Mouse (Mus musculus): ENCODE data around the gene Syngr1.
"Not testable (repeated sequence)": the region's sequence is repeated elsewhere in the genome, so short reads cannot be mapped to it uniquely, and the experiment has no call there.

The Syngr1 gene

DNA sequence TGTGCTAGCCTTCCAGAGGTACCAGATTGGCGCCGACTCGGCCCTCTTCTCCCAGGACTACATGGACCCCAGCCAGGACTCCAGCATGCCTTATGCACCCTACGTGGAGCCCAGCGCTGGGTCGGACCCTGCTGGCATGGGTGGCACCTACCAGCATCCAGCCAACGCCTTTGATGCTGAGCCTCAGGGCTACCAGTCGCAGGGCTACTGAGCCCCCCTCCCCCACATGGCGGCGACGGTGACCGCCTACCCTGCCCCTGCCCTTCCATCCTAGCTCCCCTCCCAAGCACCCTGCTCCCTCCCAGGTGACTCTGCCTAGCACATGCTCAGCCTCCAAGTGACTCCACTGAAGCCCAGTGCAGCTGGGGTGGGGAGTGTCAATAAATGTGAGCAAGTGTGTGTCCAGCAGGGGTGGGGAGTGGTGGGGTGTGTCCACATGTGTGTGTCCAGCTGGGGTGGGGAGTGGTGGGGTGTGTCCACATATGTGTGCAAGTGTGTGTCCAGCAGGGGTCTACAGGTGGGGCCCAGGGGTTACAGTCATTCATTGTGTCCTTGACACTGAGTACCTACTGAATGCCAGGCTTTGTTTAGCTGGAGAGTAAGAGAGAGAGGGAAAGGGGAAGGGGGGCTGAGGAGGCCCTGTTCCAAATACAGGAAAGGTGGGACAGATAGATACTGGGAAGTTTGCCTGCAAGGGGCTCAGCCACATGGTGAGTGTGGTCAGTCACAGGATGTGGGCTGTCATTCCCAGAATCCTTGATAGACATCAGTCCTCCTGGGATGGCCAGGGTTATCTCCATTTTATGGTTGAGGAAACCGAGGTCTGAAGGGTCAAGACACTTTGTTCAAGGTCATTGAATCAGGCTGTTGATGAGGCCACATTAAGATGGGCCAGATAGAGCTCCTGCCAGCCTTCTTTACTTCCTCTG lies 25.0 kb downstream of the Syngr1 start:
- DNase-seq (ENCODE audit: extremely low read depth, low read depth, low spot score): no peak

- DNase-seq (ENCODE audit: extremely low read depth, low read depth, low spot score): no peak
These were observed 26.0 kb downstream of the Syngr1 start for GRCm38 (mm10) chr15:80117154-80117553.

- no peak for DNase-seq (ENCODE audit: extremely low read depth, low read depth, low spot score)
These were observed 27.9 kb downstream of the Syngr1 start for GRCm38 (mm10) chr15:80119076-80119475.

GRCm38 (mm10) chr15:80121721-80122325 lies 30.7 kb downstream of the Syngr1 start:
- no peak for DNase-seq (ENCODE audit: extremely low read depth, low read depth, low spot score)

DNA sequence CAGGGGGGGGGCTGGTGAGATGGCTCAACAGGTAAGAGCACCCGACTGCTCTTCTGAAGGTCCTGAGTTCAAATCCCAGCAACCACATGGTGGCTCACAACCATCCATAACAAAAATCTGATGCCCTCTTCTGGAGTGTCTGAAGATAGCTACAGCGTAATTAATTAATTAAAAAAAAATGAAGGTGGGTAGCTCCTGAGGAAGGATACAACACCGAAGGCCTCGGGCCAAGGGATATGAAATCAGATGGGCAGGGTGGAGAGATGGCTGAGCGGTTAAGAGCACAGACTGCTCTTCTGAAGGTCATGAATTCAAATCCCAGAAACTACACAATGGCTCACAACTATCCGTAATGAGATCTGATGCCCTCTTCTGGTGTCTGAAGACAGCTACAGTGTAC lies 31.3 kb downstream of the Syngr1 start:
- DNase-seq (ENCODE audit: extremely low read depth, low read depth, low spot score): not testable (repeated sequence)

GRCm38 (mm10) chr15:80124651-80125050 lies 33.5 kb downstream of the Syngr1 start:
- no peak for DNase-seq (ENCODE audit: extremely low read depth, low read depth, low spot score)

GRCm38 (mm10) chr15:80127191-80127590 lies 36.1 kb downstream of the Syngr1 start:
- no peak for DNase-seq (ENCODE audit: extremely low read depth, low read depth, low spot score)

GRCm38 (mm10) chr15:80129982-80130381 lies 38.8 kb downstream of the Syngr1 start:
- DNase-seq (ENCODE audit: extremely low read depth, low read depth, low spot score): no peak

DNA sequence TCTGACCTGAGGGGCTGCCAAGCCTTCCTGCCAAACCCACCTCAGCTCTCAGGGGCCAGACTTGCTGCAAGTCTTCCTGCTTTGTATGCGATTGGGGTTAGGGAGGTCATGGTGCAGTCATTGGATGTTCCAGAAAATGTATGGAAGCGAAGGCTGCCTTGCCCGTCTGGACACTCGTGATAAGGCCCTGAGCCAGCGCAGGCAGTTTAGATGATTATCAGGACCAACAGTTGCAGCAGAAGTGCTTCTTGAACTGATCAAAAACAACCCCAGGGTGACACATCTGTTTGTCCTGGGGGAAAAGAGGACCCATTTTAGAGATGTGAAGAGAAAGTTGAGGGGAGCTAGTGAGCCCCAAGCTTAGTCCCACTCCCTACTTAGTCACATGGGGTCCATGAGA lies 39.6 kb downstream of the Syngr1 start:
- DNase-seq (ENCODE audit: extremely low read depth, low read depth, low spot score): no peak

DNA sequence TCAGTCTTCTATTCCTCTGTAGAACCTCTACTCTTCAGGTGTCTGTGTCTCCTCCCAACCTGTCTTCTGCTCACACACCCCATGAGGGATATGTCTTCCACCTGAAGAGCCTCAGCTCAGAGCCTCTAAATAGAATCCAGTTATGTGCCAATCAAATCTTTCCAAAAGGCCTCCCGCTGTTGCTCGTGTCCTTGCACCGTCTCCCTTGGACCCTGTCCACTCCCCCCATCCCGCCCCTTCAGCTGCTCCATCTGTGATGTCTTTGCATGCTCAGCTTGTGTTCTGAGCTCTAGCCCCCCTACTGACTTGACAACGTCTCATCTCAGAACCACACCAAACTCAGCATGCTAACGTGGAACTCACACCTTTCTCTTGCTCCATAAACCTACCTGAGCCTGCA lies 40.3 kb downstream of the Syngr1 start:
- no peak for DNase-seq (ENCODE audit: extremely low read depth, low read depth, low spot score)

DNA sequence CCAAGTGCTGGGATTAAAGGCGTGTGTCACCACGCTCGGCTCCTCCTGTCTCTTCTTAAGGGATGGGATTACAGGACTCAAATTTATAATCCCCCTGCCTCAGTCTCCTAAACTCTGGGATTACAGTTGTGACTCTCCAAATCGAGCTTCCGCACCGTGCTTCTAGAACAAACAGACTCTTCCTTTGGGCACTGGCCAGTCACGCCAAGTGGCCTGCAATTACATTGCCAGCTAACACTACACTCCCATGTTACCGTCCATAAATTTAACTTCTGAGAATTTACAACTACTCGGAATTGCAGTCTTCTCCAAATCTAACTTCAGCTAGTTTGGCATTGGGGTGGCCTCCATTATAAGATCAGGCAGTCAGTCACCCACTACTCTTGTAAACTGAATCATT lies 41.3 kb downstream of the Syngr1 start:
- no peak for DNase-seq (ENCODE audit: extremely low read depth, low read depth, low spot score)

DNA sequence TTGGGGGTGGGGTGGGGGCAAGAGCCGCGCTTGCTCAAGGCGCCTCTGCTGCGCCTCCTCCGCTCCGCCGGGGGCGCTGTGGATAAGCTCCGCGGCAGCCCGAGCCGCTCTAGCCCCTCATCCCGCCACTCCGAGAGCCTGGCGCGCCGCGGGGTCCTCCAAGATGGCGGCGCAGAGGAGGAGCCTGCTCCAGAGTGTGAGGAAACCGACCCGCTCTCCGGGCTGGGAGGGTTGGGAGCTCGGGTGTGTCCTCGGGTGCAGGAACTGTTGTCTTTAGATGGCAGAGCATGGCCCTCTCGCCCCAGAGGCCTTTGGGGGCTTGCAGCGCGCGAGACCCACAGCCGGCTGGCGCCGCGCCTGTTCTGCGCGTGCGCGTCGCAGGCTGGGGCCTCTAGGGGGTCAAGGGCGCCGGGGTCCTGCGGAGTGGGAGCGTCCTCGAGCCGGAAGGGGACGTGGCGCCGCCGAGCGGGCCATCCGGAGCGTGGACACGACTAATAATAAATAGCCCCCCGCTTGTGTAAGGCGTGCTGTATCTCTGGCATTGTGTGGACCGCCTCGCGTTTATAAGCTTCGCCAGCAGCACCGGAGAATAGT lies 42.0 kb downstream of the Syngr1 start, which contains the start of gene Tab1:
Gene Tab1 (plus strand): TSS at position 135 of the 594 bp plus-strand sequence.
- no peak for DNase-seq (ENCODE audit: extremely low read depth, low read depth, low spot score)

GRCm38 (mm10) chr15:80133682-80134449 lies 42.7 kb downstream of the Syngr1 start:
- DNase-seq (ENCODE audit: extremely low read depth, low read depth, low spot score): no peak

GRCm38 (mm10) chr15:80134450-80134847 lies 43.3 kb downstream of the Syngr1 start:
- DNase-seq (ENCODE audit: extremely low read depth, low read depth, low spot score): no peak

GRCm38 (mm10) chr15:80135499-80135898 lies 44.4 kb downstream of the Syngr1 start:
- DNase-seq (ENCODE audit: extremely low read depth, low read depth, low spot score): no peak

DNA sequence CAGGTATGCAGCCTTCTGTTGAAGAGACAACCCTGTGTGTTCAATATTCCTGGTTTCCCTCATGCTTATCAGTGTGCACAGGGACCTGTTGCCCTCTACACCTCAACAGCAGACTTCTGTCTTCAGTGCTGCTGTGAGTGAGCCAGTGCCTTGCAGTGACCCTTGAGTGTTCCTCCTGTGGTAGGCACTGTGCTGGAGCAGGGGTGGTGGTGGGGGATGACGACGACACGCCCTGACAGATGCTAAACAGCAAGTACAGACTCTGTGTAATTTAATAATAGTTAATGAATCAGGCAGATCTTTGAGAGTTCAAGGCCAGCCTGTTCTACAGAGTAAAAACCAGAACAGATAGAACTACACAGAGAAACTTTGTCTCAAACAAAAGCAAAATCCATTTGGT lies 45.5 kb downstream of the Syngr1 start:
- DNase-seq (ENCODE audit: extremely low read depth, low read depth, low spot score): no peak

- DNase-seq (ENCODE audit: extremely low read depth, low read depth, low spot score): no peak
These were observed 47.0 kb downstream of the Syngr1 start for GRCm38 (mm10) chr15:80137945-80138791.

DNA sequence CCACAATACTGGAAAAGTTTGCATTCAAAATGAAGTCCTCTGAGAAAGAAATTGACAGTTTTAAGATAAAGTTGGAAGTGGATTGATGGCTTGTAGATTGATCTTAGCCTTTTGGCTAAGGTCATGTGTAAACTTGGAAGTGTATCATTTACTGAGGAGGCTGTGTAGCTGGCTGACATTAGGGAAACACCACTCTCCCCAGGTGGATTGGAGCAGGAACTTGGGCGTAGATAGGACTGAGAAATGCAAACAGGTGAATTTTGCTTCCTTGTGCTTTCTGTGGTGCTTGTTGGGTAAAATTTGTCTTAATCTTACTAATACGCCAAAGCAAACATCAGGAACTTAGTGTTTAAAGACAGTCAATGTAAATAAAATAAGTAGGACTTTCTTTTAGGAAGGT lies 49.2 kb downstream of the Syngr1 start:
- DNase-seq (ENCODE audit: extremely low read depth, low read depth, low spot score): no peak

- no peak for DNase-seq (ENCODE audit: extremely low read depth, low read depth, low spot score)
These were observed 49.7 kb downstream of the Syngr1 start for GRCm38 (mm10) chr15:80140878-80141277.

DNA sequence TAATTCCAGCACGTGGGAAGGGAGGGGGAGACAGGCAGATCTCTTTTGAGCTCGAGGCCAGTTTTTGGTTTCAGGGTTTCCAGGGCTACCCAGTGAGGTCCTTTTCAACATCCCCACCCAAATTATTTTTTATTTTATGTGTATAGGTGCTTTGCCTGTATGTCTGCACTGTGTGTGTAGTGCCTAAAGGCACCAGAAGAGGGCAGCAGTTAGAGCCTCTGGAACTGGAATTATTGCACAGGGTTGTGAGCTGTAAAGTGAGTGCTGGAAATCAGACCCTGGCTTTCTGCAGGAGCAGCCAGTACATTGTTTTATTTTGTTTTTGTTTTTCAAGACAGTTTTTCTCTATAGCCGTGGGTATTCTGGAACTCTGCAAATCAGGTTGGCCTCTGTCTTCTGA lies 51.0 kb downstream of the Syngr1 start:
- no peak for DNase-seq (ENCODE audit: extremely low read depth, low read depth, low spot score)
